Mouse (Mus musculus): ENCODE measurements around the gene Zc2hc1b.

Gene Zc2hc1b

GRCm38 (mm10) chr10:13184170-13184766, 6.4 kb upstream of the Zc2hc1b start:
- CTCF ChIA-PET, result interaction anchor here in 1 of 4 experiments (0.6 kb wide), 1 partner anchor 911 kb away, joined by 4 read pairs; no protein-coding TSS in a partner anchor
- POLR2A ChIA-PET, result no interaction called here

- POLR2A ChIA-PET, result interaction anchor here in 3 of 4 experiments (0.5 to 6.8 kb wide), 6 partner anchors 8 to 95 kb away, joined by 3 to 41 read pairs (median 3); partner anchors contain the start of gene Ltv1 (in 2 of the 3)
- CTCF ChIA-PET, result no interaction called here
Measured at GRCm38 (mm10) chr10:13180211-13180610, 2.4 kb upstream of the Zc2hc1b start.

- ChIA-PET POLR2A (interaction anchor here in 2 of 4 experiments (0.6 to 6.8 kb wide), 3 partner anchors 15 to 231 kb away, joined by 3 to 41 read pairs (median 3); partner anchors contain the start of gene Ltv1 (in 1 of the 2)), CTCF (no interaction called here)
Measured at GRCm38 (mm10) chr10:13175866-13176265, 2.0 kb downstream of the Zc2hc1b start.

- CTCF ChIA-PET, result no interaction called here
- POLR2A ChIA-PET, result interaction anchor here in 1 of 4 experiments (1.1 to 1.5 kb wide), 3 partner anchors 8 to 50 kb away, joined by 3 to 4 read pairs (median 3); no protein-coding TSS in a partner anchor
Measured at GRCm38 (mm10) chr10:13172798-13173221, 5.0 kb downstream of the Zc2hc1b start.

- POLR2A ChIA-PET, result no interaction called here
Measured at GRCm38 (mm10) chr10:13171461-13171860, 6.4 kb downstream of the Zc2hc1b start.

GRCm38 (mm10) chr10:13170739-13171448, 6.9 kb downstream of the Zc2hc1b start:
- ChIA-PET CTCF (no interaction called here), POLR2A (interaction anchor here in 1 of 4 experiments (1.2 kb wide), 1 partner anchor 77 kb away, joined by 3 read pairs; no protein-coding TSS in a partner anchor)

More at GRCm38 (mm10) chr10:13171461-13171860, 6.4 kb downstream of the Zc2hc1b start:
- CTCF ChIA-PET, result no interaction called here

- CTCF ChIA-PET, result no interaction called here
- POLR2A ChIA-PET, result interaction anchor here in 1 of 4 experiments (0.9 kb wide), 1 partner anchor 18 kb away, joined by 3 read pairs; no protein-coding TSS in a partner anchor
Measured at GRCm38 (mm10) chr10:13168461-13168860, 9.4 kb downstream of the Zc2hc1b start.

GRCm38 (mm10) chr10:13162031-13162430, 15.8 kb downstream of the Zc2hc1b start:
- CTCF ChIA-PET, result no interaction called here
- POLR2A ChIA-PET, result no interaction called here

- ChIA-PET POLR2A (no interaction called here), CTCF (interaction anchor here in 1 of 4 experiments (0.8 kb wide), 1 partner anchor 142 kb away, joined by 3 read pairs; no protein-coding TSS in a partner anchor)
Measured at GRCm38 (mm10) chr10:13160913-13161312, 16.9 kb downstream of the Zc2hc1b start.

GRCm38 (mm10) chr10:13155377-13155776, 22.4 kb downstream of the Zc2hc1b start:
- CTCF ChIA-PET, result no interaction called here
- POLR2A ChIA-PET, result interaction anchor here in 1 of 4 experiments (1.1 kb wide), 1 partner anchor 11 kb away, joined by 3 read pairs; no protein-coding TSS in a partner anchor

GRCm38 (mm10) chr10:13152811-13153364, 24.9 kb downstream of the Zc2hc1b start:
- ChIA-PET CTCF (no interaction called here), POLR2A (no interaction called here)

GRCm38 (mm10) chr10:13151353-13151752, 26.5 kb downstream of the Zc2hc1b start:
- ChIA-PET POLR2A (no interaction called here), CTCF (no interaction called here)

GRCm38 (mm10) chr10:13150435-13150834, 27.4 kb downstream of the Zc2hc1b start:
- POLR2A ChIA-PET, result no interaction called here
- CTCF ChIA-PET, result no interaction called here

GRCm38 (mm10) chr10:13140434-13140833, 37.4 kb downstream of the Zc2hc1b start:
- CTCF ChIA-PET, result no interaction called here
- POLR2A ChIA-PET, result interaction anchor here in 1 of 4 experiments (0.6 to 0.9 kb wide), 2 partner anchors 22 to 51 kb away, joined by 3 read pairs; no protein-coding TSS in a partner anchor

- POLR2A ChIA-PET, result no interaction called here
- CTCF ChIA-PET, result no interaction called here
Measured at GRCm38 (mm10) chr10:13137906-13138305, 39.9 kb downstream of the Zc2hc1b start.

GRCm38 (mm10) chr10:13135751-13136150, 42.1 kb downstream of the Zc2hc1b start:
- POLR2A ChIA-PET, result no interaction called here

GRCm38 (mm10) chr10:13135276-13135675, 42.5 kb downstream of the Zc2hc1b start:
- CTCF ChIA-PET, result interaction anchor here in 1 of 4 experiments (0.7 kb wide), 1 partner anchor 1247 kb away, joined by 3 read pairs; no protein-coding TSS in a partner anchor
- POLR2A ChIA-PET, result interaction anchor here in 1 of 4 experiments (0.5 to 0.8 kb wide), 3 partner anchors 12 to 113 kb away, joined by 3 to 4 read pairs (median 3); no protein-coding TSS in a partner anchor

More at GRCm38 (mm10) chr10:13135751-13136150, 42.1 kb downstream of the Zc2hc1b start:
- CTCF ChIA-PET, result interaction anchor here in 1 of 4 experiments (0.7 kb wide), 1 partner anchor 1246 kb away, joined by 3 read pairs; no protein-coding TSS in a partner anchor

- CTCF ChIA-PET, result no interaction called here
Measured at GRCm38 (mm10) chr10:13133850-13134249, 44.0 kb downstream of the Zc2hc1b start.

GRCm38 (mm10) chr10:13127946-13128345, 49.9 kb downstream of the Zc2hc1b start:
- CTCF ChIA-PET, result interaction anchor here in 2 of 4 experiments (0.7 to 1.0 kb wide), 2 partner anchors 41 to 194 kb away, joined by 4 read pairs; no protein-coding TSS in a partner anchor
- POLR2A ChIA-PET, result interaction anchor here in 2 of 4 experiments (1.0 to 3.0 kb wide), 5 partner anchors 11 to 38 kb away, joined by 3 to 14 read pairs (median 5); no protein-coding TSS in a partner anchor

More at GRCm38 (mm10) chr10:13133850-13134249, 44.0 kb downstream of the Zc2hc1b start:
- POLR2A ChIA-PET, result interaction anchor here in 1 of 4 experiments (0.5 to 1.0 kb wide), 4 partner anchors 26 to 265 kb away, joined by 3 to 4 read pairs (median 3); no protein-coding TSS in a partner anchor

Data from embryonic stem cell, embryonic (primary cell).